12 mouse cellular contexts compared by ENCODE assay signal in genomic region chr6:52223939-52224760, GRCm38 (mm10). TPM values are rescaled to one million over a fixed set of nuclear protein-coding genes. Genes with fewer than 3 reads are reported as not detected.
DNase-seq lines count a peak whose midpoint lies in the region; ATAC-seq lines count a peak whose summit lies in the region.
"Had no signal": no experiment of that assay in that cellular context is flagged by ENCODE, and none has a peak within 500 bp of the region (broad histone marks: within the 10 kb centered on the region; RNA-seq: fewer than 3 reads in every experiment).

No protein-coding gene starts in this region.

- H3K27me3 ChIP-seq in intestine, embryonic 14.5 days (replicated peaks; ENCODE audit: control insufficient read depth, insufficient read depth, low read length), result peaks cover 98% of the 10 kb centered on the region
- H3K27me3 ChIP-seq in limb, embryonic 10.5 days (ENCODE audit: low read depth, poor library complexity, severe bottlenecking), result peaks cover 22% of the 10 kb centered on the region; the same call in 1 of the 2 replicates
- H3K27me3 ChIP-seq in neural tube, embryonic 15.5 days (replicated peaks), result no peaks in the 10 kb centered on the region
- H3K27me3 ChIP-seq in forebrain, embryonic 12.5 days, result peaks cover 97% of the 10 kb centered on the region

- H3K9ac ChIP-seq in intestine, embryonic 14.5 days (ENCODE audit: low read length), result peak overlapping the region; percentile 57
- H3K9ac ChIP-seq in neural tube, embryonic 15.5 days (replicated peaks), result peak overlapping the region; percentile 84
- no peak overlapping the region for H3K9ac ChIP-seq in forebrain, embryonic 12.5 days

- H3K4me1 ChIP-seq in intestine, embryonic 14.5 days (replicated peaks; ENCODE audit: control insufficient read depth, insufficient read depth, low read length), result peaks cover 8% of the 10 kb centered on the region; the same call in 1 of the 2 replicates
- peaks cover 41% of the 10 kb centered on the region for H3K4me1 ChIP-seq in limb, embryonic 10.5 days
- H3K4me1 ChIP-seq in neural tube, embryonic 15.5 days, result peaks cover 48% of the 10 kb centered on the region
- peaks cover 7% of the 10 kb centered on the region; the same call in 1 of the 2 replicates for H3K4me1 ChIP-seq in forebrain, embryonic 12.5 days

- H3K4me2 ChIP-seq in intestine, embryonic 14.5 days (ENCODE audit: low read length), result peak overlapping the region; percentile 96
- H3K4me2 ChIP-seq in neural tube, embryonic 15.5 days, result peak overlapping the region; percentile 85
- no peak overlapping the region for H3K4me2 ChIP-seq in forebrain, embryonic 12.5 days

- peak; percentile 33 for DNase-seq in kidney, adult 11 months
- no peak for DNase-seq in kidney, postnatal 14 days
- peak; percentile 74 for DNase-seq in intestine, embryonic 14.5 days (ENCODE audit: low spot score)
- no peak for DNase-seq in limb, embryonic 10.5 days (ENCODE audit: low spot score)
- no peak for DNase-seq in layer of hippocampus, postnatal 10 days (ENCODE audit: low spot score in 2 of 2)
- no peak for DNase-seq in T-cell, adult 2 months (ENCODE audit: low spot score)

- peak overlapping the region; percentile 59 for H3K4me3 ChIP-seq in intestine, embryonic 14.5 days (ENCODE audit: low read depth, low read length)
- peak overlapping the region; percentile 90 for H3K4me3 ChIP-seq in limb, embryonic 10.5 days
- H3K4me3 ChIP-seq in neural tube, embryonic 15.5 days (replicated peaks), result peak overlapping the region; percentile 65
- H3K4me3 ChIP-seq in forebrain, embryonic 12.5 days (replicated peaks), result no peak overlapping the region

- WGBS in intestine, embryonic 14.5 days, result 13% methylated on average over 23 of the region's 24 CpGs
- WGBS in limb, embryonic 10.5 days, result 1% methylated on average over 24 of the region's 24 CpGs
- WGBS in neural tube, embryonic 15.5 days, result 3% methylated on average over 24 of the region's 24 CpGs
- 1% methylated on average over 23 of the region's 24 CpGs for WGBS in forebrain, embryonic 12.5 days

- no peak for ATAC-seq in intestine, embryonic 14.5 days (replicated peaks; ENCODE audit: low FRiP score, low TSS enrichment, low read depth)
- ATAC-seq in neural tube, embryonic 15.5 days (ENCODE audit: low FRiP score), result no peak
- ATAC-seq in forebrain, embryonic 12.5 days (ENCODE audit: low FRiP score), result no peak
- ATAC-seq: hindbrain, postnatal 0 days had no signal

- no peaks in the 10 kb centered on the region for H3K36me3 ChIP-seq in intestine, embryonic 14.5 days (ENCODE audit: control insufficient read depth, insufficient read depth, low read length)
- H3K36me3 ChIP-seq in limb, embryonic 10.5 days, result peaks cover 36% of the 10 kb centered on the region
- no peaks in the 10 kb centered on the region for H3K36me3 ChIP-seq in neural tube, embryonic 15.5 days
- H3K36me3 ChIP-seq in forebrain, embryonic 12.5 days (replicated peaks), result no peaks in the 10 kb centered on the region

- peak overlapping the region; percentile 40; the same call in 1 of the 2 replicates for H3K27ac ChIP-seq in intestine, embryonic 14.5 days (ENCODE audit: low read depth)
- peak overlapping the region; percentile 99 for H3K27ac ChIP-seq in limb, embryonic 10.5 days
- H3K27ac ChIP-seq in neural tube, embryonic 15.5 days (replicated peaks), result peak overlapping the region; percentile 100
- H3K27ac ChIP-seq in forebrain, embryonic 12.5 days, result no peak overlapping the region
- H3K27ac ChIP-seq: hindbrain, postnatal 0 days had no signal

- H3K9me3 ChIP-seq in intestine, embryonic 14.5 days (ENCODE audit: control insufficient read depth, low read length), result no peaks in the 10 kb centered on the region
- H3K9me3 ChIP-seq in limb, embryonic 10.5 days (replicated peaks), result no peaks in the 10 kb centered on the region
- H3K9me3 ChIP-seq in neural tube, embryonic 15.5 days (replicated peaks), result no peaks in the 10 kb centered on the region
- H3K9me3 ChIP-seq in forebrain, embryonic 12.5 days, result no peaks in the 10 kb centered on the region

RNA-seq across cellular contexts. Expression of gene Hoxa7, which starts 2.5 kb away (rescaled TPM):
- polyA plus RNA-seq in intestine, embryonic 14.5 days (2014; fragmentation: Nextera tagmentation; extraction: Ambion mirVana), result 9.2 and 10.1 TPM in 2 replicates
- 24.7 and 24.8 TPM in 2 replicates for polyA plus RNA-seq in limb, embryonic 10.5 days (2016; fragmentation: Nextera tagmentation; extraction: Ambion mirVana)
- polyA plus RNA-seq in neural tube, embryonic 15.5 days (2015; fragmentation: Nextera tagmentation; extraction: Ambion mirVana), result 86.8 and 109 TPM in 2 replicates
- not detected in 2 replicates for polyA plus RNA-seq in forebrain, embryonic 12.5 days (2016; fragmentation: Nextera tagmentation; extraction: Ambion mirVana)
- not detected for total RNA-seq in layer of hippocampus, postnatal 10 days (2021)

RNA-seq across cellular contexts. Expression of gene Hoxa9, which starts 6.7 kb away (rescaled TPM):
- polyA plus RNA-seq in intestine, embryonic 14.5 days (2014; fragmentation: Nextera tagmentation; extraction: Ambion mirVana), result 4.2 and 7.1 TPM in 2 replicates
- polyA plus RNA-seq in limb, embryonic 10.5 days (2016; fragmentation: Nextera tagmentation; extraction: Ambion mirVana), result 95.7 and 123 TPM in 2 replicates
- 64.3 and 77.5 TPM in 2 replicates for polyA plus RNA-seq in neural tube, embryonic 15.5 days (2015; fragmentation: Nextera tagmentation; extraction: Ambion mirVana)
- not detected in 2 replicates for polyA plus RNA-seq in forebrain, embryonic 12.5 days (2016; fragmentation: Nextera tagmentation; extraction: Ambion mirVana)
- total RNA-seq in layer of hippocampus, postnatal 10 days (2021), result not detected
- total RNA-seq: heart, adult 18-20 months had no signal
- polyA plus RNA-seq: brain, embryonic 14.5 days; hindbrain, postnatal 0 days had no signal

RNA-seq across cellular contexts. Expression of gene Gm28308, which starts 11.0 kb away (rescaled TPM):
- polyA plus RNA-seq in intestine, embryonic 14.5 days (2014; fragmentation: Nextera tagmentation; extraction: Ambion mirVana), result not detected in 2 replicates
- polyA plus RNA-seq in limb, embryonic 10.5 days (2016; fragmentation: Nextera tagmentation; extraction: Ambion mirVana), result 0.79 and 1.2 TPM in 2 replicates
- not detected in 2 replicates for polyA plus RNA-seq in neural tube, embryonic 15.5 days (2015; fragmentation: Nextera tagmentation; extraction: Ambion mirVana)
- not detected in 2 replicates for polyA plus RNA-seq in forebrain, embryonic 12.5 days (2016; fragmentation: Nextera tagmentation; extraction: Ambion mirVana)
- total RNA-seq in layer of hippocampus, postnatal 10 days (2021), result not detected
- total RNA-seq: heart, adult 18-20 months; megakaryocyte-erythroid progenitor cell, adult 5-6 weeks had no signal
- polyA plus RNA-seq: brain, embryonic 14.5 days; hindbrain, postnatal 0 days had no signal

RNA-seq across cellular contexts. Expression of gene Hoxa3, which starts 11.0 kb away (rescaled TPM):
- polyA plus RNA-seq in intestine, embryonic 14.5 days (2014; fragmentation: Nextera tagmentation; extraction: Ambion mirVana), result 9.2 and 9.7 TPM in 2 replicates
- 7.0 and 7.9 TPM in 2 replicates for polyA plus RNA-seq in limb, embryonic 10.5 days (2016; fragmentation: Nextera tagmentation; extraction: Ambion mirVana)
- polyA plus RNA-seq in neural tube, embryonic 15.5 days (2015; fragmentation: Nextera tagmentation; extraction: Ambion mirVana), result 10.7 and 14.6 TPM in 2 replicates
- polyA plus RNA-seq in forebrain, embryonic 12.5 days (2016; fragmentation: Nextera tagmentation; extraction: Ambion mirVana), result 0.32 TPM in 1 of 2 replicates, not detected in the other
- total RNA-seq in layer of hippocampus, postnatal 10 days (2021), result not detected

RNA-seq across cellular contexts. Expression of gene Hoxa6, which starts 15.6 kb away (rescaled TPM):
- polyA plus RNA-seq in intestine, embryonic 14.5 days (2014; fragmentation: Nextera tagmentation; extraction: Ambion mirVana), result 2.5 and 3.9 TPM in 2 replicates
- polyA plus RNA-seq in limb, embryonic 10.5 days (2016; fragmentation: Nextera tagmentation; extraction: Ambion mirVana), result 3.5 and 4.1 TPM in 2 replicates
- polyA plus RNA-seq in neural tube, embryonic 15.5 days (2015; fragmentation: Nextera tagmentation; extraction: Ambion mirVana), result 10.3 and 15.0 TPM in 2 replicates
- not detected in 2 replicates for polyA plus RNA-seq in forebrain, embryonic 12.5 days (2016; fragmentation: Nextera tagmentation; extraction: Ambion mirVana)
- total RNA-seq in layer of hippocampus, postnatal 10 days (2021), result not detected
- total RNA-seq: heart, adult 18-20 months; megakaryocyte-erythroid progenitor cell, adult 5-6 weeks had no signal

Comparison
In these comparisons a context has a peak if more than half of its experiments do, and no peak if none do; other contexts are left out.
1. DNase-seq: peak in kidney, adult 11 months (single experiment) and intestine, embryonic 14.5 days (single experiment); none in kidney, postnatal 14 days (single experiment), limb, embryonic 10.5 days (single experiment), layer of hippocampus, postnatal 10 days (0 of 2) and T-cell, adult 2 months (single experiment).
2. RNA of gene Hoxa7, which starts 2.5 kb away (polyA plus RNA-seq): 86.8 to 109 TPM in neural tube, embryonic 15.5 days, 24.7 to 24.8 TPM in limb, embryonic 10.5 days and 9.2 to 10.1 TPM in intestine, embryonic 14.5 days; not detected in forebrain, embryonic 12.5 days; every median in the first group is over 10 times any median in the second.